Mouse (Mus musculus) cerebellum, adult 9-10 months (tissue): ENCODE measurements at regions not wholly inside any gene's neighbourhood (a gene's known extent, or its start where the extent isn't known, plus 50 kb on each side); places are given as distances from the start of the nearest gene placed in this dataset.

Experiments used
- DNase-seq: peaks from one replicate; pipeline ENCODE4 v3.0.0; 2022

DNA sequence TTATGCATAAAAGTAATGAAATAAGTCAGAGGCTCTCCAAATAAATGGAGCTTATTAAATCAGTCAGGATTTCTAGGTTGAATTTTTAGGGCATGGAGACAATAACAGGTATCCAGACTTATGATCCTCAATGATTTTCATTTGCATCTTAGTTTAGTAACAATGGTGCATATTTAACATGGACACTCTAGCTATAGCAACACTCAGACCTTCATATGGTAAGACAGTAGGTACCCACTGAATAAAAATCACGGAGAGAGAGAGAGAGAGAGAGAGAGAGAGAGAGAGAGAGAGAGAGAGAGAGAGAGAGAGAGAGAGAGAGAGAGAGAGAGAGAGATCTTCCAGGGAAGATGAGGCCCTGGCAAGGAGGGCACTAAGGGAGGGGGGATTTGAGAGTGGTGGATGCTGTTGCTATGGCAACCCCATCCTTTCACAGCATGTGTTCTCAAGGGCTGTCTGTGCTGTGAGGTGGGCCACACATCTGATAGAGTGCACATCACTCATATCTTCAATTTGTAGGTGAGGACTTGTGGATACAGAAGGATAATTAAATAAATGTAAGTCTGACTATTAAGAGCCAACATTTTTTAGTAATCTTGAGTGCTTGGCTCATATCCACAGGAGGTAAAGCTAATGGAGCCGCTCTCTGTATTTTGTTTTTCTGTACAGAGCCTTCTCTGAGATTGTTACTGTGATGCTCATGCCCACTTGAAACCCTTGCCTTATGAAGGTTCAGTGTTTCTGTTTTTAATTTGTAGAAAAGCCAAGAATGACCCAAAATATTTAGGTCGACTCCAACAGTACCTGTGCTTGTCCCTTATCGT lies 227.7 kb downstream of the Otor start:
- no peak for DNase-seq

DNA sequence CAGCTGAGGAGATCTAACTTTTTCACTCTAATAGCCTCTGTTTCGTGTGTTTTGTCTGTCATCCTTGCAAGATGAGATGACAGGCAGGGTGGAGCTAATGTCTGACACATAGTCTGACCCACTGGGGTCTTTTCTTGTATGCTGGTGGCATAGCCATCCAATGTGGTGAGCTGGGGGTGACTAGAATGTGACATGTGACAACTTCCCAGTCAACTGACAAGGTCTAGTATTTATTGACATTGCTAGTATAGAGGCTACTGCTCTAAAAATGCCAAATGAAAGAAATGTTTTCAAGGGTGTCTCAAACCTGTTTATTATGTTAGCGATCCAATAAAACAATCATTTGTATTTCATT lies 228.3 kb downstream of the Otor start:
- DNase-seq, result no peak

DNA sequence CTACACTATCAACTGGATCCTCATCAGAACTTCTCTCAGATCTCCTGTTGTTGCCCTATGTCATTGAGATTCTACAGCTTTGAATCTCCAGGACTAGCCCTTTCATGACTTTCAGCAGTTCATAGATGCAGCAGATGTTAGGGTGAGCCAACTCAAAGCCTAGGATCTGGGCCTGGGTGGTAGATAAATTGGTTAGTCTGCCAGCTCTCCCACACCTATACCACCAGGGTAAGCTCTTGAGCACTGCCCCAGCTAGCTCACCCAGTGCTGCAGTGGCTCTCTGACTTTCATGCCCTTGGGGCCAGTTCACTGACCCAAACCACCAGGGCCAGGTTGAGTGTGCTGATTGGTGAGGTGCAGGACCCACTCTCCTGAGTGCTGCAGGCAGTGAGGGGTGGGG lies 220.5 kb upstream of the Pcsk2 start:
- DNase-seq, result no peak

DNA sequence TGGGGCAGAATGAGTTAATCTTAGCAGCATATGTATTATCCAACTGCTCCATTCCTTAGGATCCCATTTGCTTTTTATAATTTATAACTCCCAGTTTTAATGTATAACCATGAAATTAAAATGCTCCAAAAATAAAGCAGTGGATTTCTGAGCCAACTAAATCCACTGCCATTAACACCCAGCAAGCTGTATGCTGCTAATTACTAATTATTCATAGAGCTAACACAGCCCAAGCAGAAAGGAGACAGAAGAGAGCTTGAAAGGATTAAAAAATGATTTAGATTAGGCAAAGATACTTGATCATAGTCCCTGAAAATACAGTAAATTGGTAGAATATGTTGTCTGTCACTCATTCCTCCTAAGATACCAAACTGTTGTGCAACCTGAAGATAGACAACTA lies 213.9 kb upstream of the Pcsk2 start:
- DNase-seq, result no peak

DNA sequence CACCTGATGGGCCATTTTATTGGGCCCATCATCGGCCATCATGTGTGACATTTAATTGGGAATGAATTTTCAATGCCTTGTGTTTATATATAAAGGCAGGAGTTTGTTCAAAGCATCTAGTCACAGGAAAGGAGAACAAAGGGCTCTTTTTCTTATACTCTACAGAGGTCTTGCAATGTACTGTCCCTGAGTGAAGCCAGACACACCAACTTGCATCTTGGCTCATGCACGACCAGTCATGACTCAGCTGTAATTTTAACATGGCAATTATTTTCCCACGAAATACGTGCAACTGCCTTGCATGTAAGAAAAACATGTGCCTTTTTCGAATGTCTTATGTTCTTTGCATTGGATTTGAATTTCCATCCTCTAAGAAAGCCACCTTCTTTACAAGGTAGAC lies 205.6 kb upstream of the Pcsk2 start:
- DNase-seq, result no peak

DNA sequence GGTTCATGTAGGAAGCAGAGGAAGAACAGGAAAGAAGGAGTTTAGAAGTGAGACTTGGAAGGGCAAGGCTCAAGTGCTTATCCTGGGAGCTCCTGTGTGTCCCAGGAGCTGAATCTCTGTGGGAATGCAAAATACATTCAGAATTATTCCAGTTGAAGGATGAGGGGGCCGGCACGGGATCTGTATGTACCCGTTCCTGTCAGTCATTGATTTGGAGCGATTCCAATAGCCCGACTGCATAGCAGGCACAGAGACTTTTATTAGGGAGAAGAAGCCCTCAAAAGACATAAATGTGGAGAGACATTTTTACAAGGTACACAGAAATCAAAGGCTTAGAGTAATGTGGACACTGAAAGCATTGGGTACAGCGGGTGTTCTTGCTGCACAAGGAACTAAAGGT lies 181.8 kb upstream of the Pcsk2 start:
- no peak for DNase-seq

DNA sequence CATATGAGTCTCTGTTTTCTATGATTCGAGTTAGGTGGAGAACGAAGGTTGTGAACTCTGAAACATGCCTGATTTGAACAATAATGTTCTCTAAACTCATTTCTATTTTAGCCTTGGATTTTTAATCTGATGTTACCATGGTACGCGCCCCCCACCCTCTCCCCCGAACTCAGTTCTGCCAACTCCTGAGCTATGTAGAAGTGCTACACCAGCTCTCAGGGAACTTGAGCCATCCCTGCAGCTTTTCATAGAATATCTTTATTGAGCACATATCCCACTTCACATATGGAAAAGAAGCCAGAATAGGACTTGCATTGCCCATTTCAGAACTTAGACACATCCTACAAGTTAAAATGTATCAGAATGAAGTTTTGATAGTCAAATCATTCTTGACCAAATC lies 180.0 kb upstream of the Pcsk2 start:
- DNase-seq, result no peak
